Mouse (Mus musculus) liver, adult 2 months (tissue): ENCODE data around the gene Sh3rf1.

Source experiments
- CTCF ChIP-seq: fragments of 200-500 bp; IDR thresholded peaks from 2 replicates; pipeline ENCODE4 v1.5.1; 2011; ENCODE audit warnings: low read depth, low read length, control low read depth
- POLR2A ChIP-seq: fragments of 200-500 bp; IDR thresholded peaks from 2 replicates; pipeline ENCODE4 v1.6.1; 2011; ENCODE audit warnings: low read length, control low read depth; ENCODE audit not compliant: insufficient read depth; ENCODE audit errors: extremely low read depth

GRCm38 (mm10) chr8:61282303-61283168 lies 58.9 kb downstream of the Sh3rf1 start:
- no peak for TF ChIP-seq CTCF
- no peak for TF ChIP-seq POLR2A
